Mouse (Mus musculus) testis, adult 2 months (tissue): Measurements from ENCODE around the gene Marveld3.

Experiments
- CTCF ChIP-seq: fragments of 200-500 bp; IDR thresholded peaks from 2 replicates; pipeline ENCODE4 v1.5.1; 2012; ENCODE audit warnings: low read depth, mild to moderate bottlenecking, inconsistent platforms, low read length, moderate library complexity; ENCODE audit not compliant: control insufficient read depth, insufficient read depth, insufficient replicate concordance
- POLR2A ChIP-seq: fragments of 200-500 bp; IDR thresholded peaks from 2 replicates; pipeline ENCODE4 v1.6.1; 2012; ENCODE audit warnings: low read depth, mild to moderate bottlenecking, inconsistent platforms, low read length, moderate library complexity; ENCODE audit not compliant: control insufficient read depth

- no peak for TF ChIP-seq CTCF
- TF ChIP-seq POLR2A = no peak
Measured at GRCm38 (mm10) chr8:109920406-109921390, 41.3 kb downstream of the Marveld3 start.
